12 mouse cellular contexts compared by ENCODE assay signal in the genomic region with DNA sequence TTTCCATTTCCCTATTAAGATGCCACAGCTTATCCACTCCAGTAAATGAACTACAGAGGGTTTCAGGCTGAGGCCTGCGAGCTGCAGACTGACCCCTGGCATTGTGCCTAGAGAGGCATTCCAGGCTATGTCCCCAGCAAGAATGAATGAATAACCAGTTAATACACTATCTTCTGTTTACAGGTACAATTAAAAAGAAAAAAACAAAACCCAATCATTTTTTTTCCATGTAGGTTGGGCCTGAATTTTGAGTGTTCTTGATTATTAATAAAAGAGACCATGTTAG. TPM values are rescaled to one million over a fixed set of nuclear protein-coding genes. Genes with fewer than 3 reads are reported as not detected.
A peak's percentile ranks its signal among the peaks of the same experiment; 100 is the strongest.
DNase-seq lines count a peak whose midpoint lies in the region; ATAC-seq and TF ChIP-seq lines count a peak whose summit lies in the region.
"Had no signal": no experiment of that assay in that cellular context is flagged by ENCODE, and none has a peak within 500 bp of the region (broad histone marks: within the 10 kb centered on the region; RNA-seq: fewer than 3 reads in every experiment).

No protein-coding gene starts in this region.

- H3K4me1 ChIP-seq in kidney, embryonic 14.5 days (ENCODE audit: control insufficient read depth, insufficient read depth, low read length): no peaks in the 10 kb centered on the region
- H3K4me1 ChIP-seq: forebrain, embryonic 15.5 days; neural tube, embryonic 13.5 days had no signal

- H3K4me3 ChIP-seq in kidney, embryonic 14.5 days (ENCODE audit: low read length): no peak overlapping the region
- H3K4me3 ChIP-seq: forebrain, embryonic 15.5 days; neural tube, embryonic 13.5 days had no signal

- in situ Hi-C loops in Patski (cut with MboI; ENCODE audit: low pct_unique_long_range_greater_than_20kb): no loop called here

- peak; percentile 91 for DNase-seq in kidney, adult 11 months
- DNase-seq in MN1 (ENCODE audit: low spot score) (peak; percentile 25), Patski (ENCODE audit: low read depth, low spot score) (peak; percentile 79)
- DNase-seq in kidney, postnatal 36 days: peak; percentile 86 to 91
- DNase-seq in right cerebral cortex, adult 2 months (ENCODE audit: low spot score in 2 of 2): no peak
- DNase-seq in B cell, adult 2 months: no peak
- DNase-seq: right cerebral cortex, postnatal 25 days; thymus, postnatal 14 days had no signal

- no peak overlapping the region for H3K4me2 ChIP-seq in kidney, embryonic 14.5 days (replicated peaks; ENCODE audit: low read depth, low read length)
- H3K4me2 ChIP-seq: forebrain, embryonic 15.5 days; neural tube, embryonic 13.5 days had no signal

- H3K36me3 ChIP-seq in kidney, embryonic 14.5 days (ENCODE audit: control insufficient read depth, insufficient read depth, low read length): no peaks in the 10 kb centered on the region
- H3K36me3 ChIP-seq: forebrain, embryonic 15.5 days; neural tube, embryonic 13.5 days had no signal

- no peaks in the 10 kb centered on the region for H3K9me3 ChIP-seq in kidney, embryonic 14.5 days (ENCODE audit: control insufficient read depth, low read length)
- H3K9me3 ChIP-seq: forebrain, embryonic 15.5 days; neural tube, embryonic 13.5 days had no signal

- no peak overlapping the region for H3K27ac ChIP-seq in kidney, embryonic 14.5 days (ENCODE audit: low read depth, low read length)
- H3K27ac ChIP-seq: forebrain, embryonic 15.5 days; neural tube, embryonic 13.5 days had no signal

- no peaks in the 10 kb centered on the region for H3K27me3 ChIP-seq in kidney, embryonic 14.5 days (ENCODE audit: control insufficient read depth, insufficient read depth, low read length)
- H3K27me3 ChIP-seq in Patski: no peaks in the 10 kb centered on the region
- H3K27me3 ChIP-seq: forebrain, embryonic 15.5 days; neural tube, embryonic 13.5 days had no signal

- TF ChIP-seq CTCF in Patski (IDR thresholded peaks at IDR 0.05): no peak

- no peak for ATAC-seq in kidney, embryonic 14.5 days (ENCODE audit: low FRiP score, low TSS enrichment)
- ATAC-seq in Patski: peak; percentile 96
- ATAC-seq: forebrain, embryonic 15.5 days; inflammation-experienced regulatory T-cells, adult 6 months had no signal

- no peak overlapping the region for H3K9ac ChIP-seq in kidney, embryonic 14.5 days (ENCODE audit: low read depth, low read length)
- H3K9ac ChIP-seq: forebrain, embryonic 15.5 days; neural tube, embryonic 13.5 days had no signal

- 45% methylated on average over 1 of the region's 1 CpGs for WGBS in kidney, embryonic 14.5 days

- CTCF ChIA-PET in Patski (lab: Charles Lee): interaction anchor here (0.6 to 2.1 kb wide), 4 partner anchors 12 to 167 kb away, joined by 3 to 14 read pairs (median 4); no protein-coding TSS in a partner anchor

- POLR2A ChIA-PET in Patski (lab: Charles Lee): interaction anchor here (1.3 kb wide), 1 partner anchor 13 kb away, joined by 3 read pairs; no protein-coding TSS in a partner anchor

RNA-seq across cellular contexts. Expression of a gene that starts 14.2 kb away (rescaled TPM):
- polyA plus RNA-seq in kidney, embryonic 14.5 days (2014; fragmentation: Nextera tagmentation; extraction: Ambion mirVana): 0.60 and 1.1 TPM in 2 replicates
- polyA plus RNA-seq in Patski (2021): 23.2 TPM

Comparison
In these comparisons a context has a peak if more than half of its experiments do, and no peak if none do; other contexts are left out.
1. DNase-seq: peak in kidney, adult 11 months (single experiment), MN1 (single experiment), Patski (single experiment) and kidney, postnatal 36 days (2 of 2); none in right cerebral cortex, adult 2 months (0 of 2) and B cell, adult 2 months (0 of 2).
2. RNA of a gene that starts 14.2 kb away (polyA plus RNA-seq): 23.2 TPM in Patski (single experiment); 0.60 to 1.1 TPM in kidney, embryonic 14.5 days; every median in the first group is over 10 times any median in the second.